Mouse (Mus musculus) CH12.LX (cell line): ENCODE data around the gene Filip1l.

Experiments used
- CTCF ChIP-seq, 2 experiments: IDR thresholded peaks in 1 of 2; conservative IDR thresholded peaks in 1 of 2; 2 replicates each; pipeline ENCODE4 v1.5.1; 2011 to 2012; ENCODE audit warnings: low read depth in 2 of 2, low read length in 2 of 2, improper control_type of control experiment in 1 of 2, inconsistent platforms in 1 of 2, mild to moderate bottlenecking in 1 of 2, moderate library complexity in 1 of 2
- UBTF ChIP-seq: IDR thresholded peaks from 2 replicates; pipeline ENCODE4 v1.6.1; 2012; ENCODE audit warnings: low read depth, mild to moderate bottlenecking, inconsistent platforms, low read length, improper control_type of control experiment, moderate library complexity
- USF1 ChIP-seq: IDR thresholded peaks from 2 replicates; pipeline ENCODE4 v1.6.1; 2014; ENCODE audit warnings: low read depth, mild to moderate bottlenecking, inconsistent platforms, low read length, improper control_type of control experiment

- TF ChIP-seq UBTF, result no peak
- no peak for TF ChIP-seq CTCF (conservative IDR thresholded peaks at IDR 0.05 in 1 of 2, IDR thresholded peaks at IDR 0.05 in 1 of 2; ENCODE audit: low read depth in 2 of 2, low read length in 2 of 2)
- TF ChIP-seq USF1, result no peak
Observed at GRCm38 (mm10) chr16:57469869-57470268, 117.0 kb downstream of the Filip1l start.
